Mouse (Mus musculus) embryonic facial prominence, embryonic 11.5 days (tissue): ENCODE results near the gene Ralgps1. TPM values are rescaled to one million over a fixed set of nuclear protein-coding genes. Genes with fewer than 3 reads are reported as not detected.
A peak's percentile ranks its signal among the peaks of the same experiment; 100 is the strongest.

Experiments used
- ATAC-seq: fragments of 200-750 bp; cut with Nextera tagmentation; replicated peaks from 2 replicates; pipeline ENCODE4 v1.8.0; 2017; ENCODE audit warnings: low read depth; ENCODE audit not compliant: insufficient number of reproducible peaks, low FRiP score, low TSS enrichment
- DNase-seq: peaks from one replicate; pipeline ENCODE4 v3.0.0-alpha.2; 2015; ENCODE audit warnings: low spot score
- H3K27ac ChIP-seq: fragments of 300-500 bp; sonication (generic); replicated peaks from 2 replicates; pipeline ENCODE4 v1.5.1; 2014; ENCODE audit warnings: mild to moderate bottlenecking, low read depth, low read length, control low read depth
- H3K27me3 ChIP-seq: fragments of 300-500 bp; sonication (generic); 2 replicates; pipeline ENCODE4 v1.6.1; 2014; ENCODE audit warnings: mild to moderate bottlenecking, low read length, moderate library complexity, mixed read lengths; ENCODE audit not compliant: control insufficient read depth, insufficient read depth
- H3K36me3 ChIP-seq: fragments of 300-500 bp; sonication (generic); replicated peaks from 2 replicates; pipeline ENCODE4 v1.6.1; 2014; ENCODE audit warnings: low read depth, mild to moderate bottlenecking, low read length, moderate library complexity, mixed read lengths; ENCODE audit not compliant: control insufficient read depth, insufficient read depth
- H3K4me1 ChIP-seq: fragments of 300-500 bp; sonication (generic); 2 replicates; pipeline ENCODE4 v1.6.1; 2014; ENCODE audit warnings: low read length, mixed read lengths; ENCODE audit not compliant: control insufficient read depth, insufficient read depth
- H3K4me2 ChIP-seq: fragments of 300-500 bp; sonication (generic); 2 replicates; pipeline ENCODE4 v1.6.1; 2014; ENCODE audit warnings: low read depth, mild to moderate bottlenecking, control low read depth, low read length, moderate library complexity
- H3K4me3 ChIP-seq: fragments of 300-500 bp; sonication (generic); 2 replicates; pipeline ENCODE4 v1.5.1; 2014; ENCODE audit warnings: low read depth, low read length, control low read depth
- H3K9ac ChIP-seq: fragments of 300-500 bp; sonication (generic); replicated peaks from 2 replicates; pipeline ENCODE4 v1.6.1; 2014; ENCODE audit warnings: mild to moderate bottlenecking, control low read depth, low read length
- H3K9me3 ChIP-seq: fragments of 300-500 bp; sonication (generic); replicated peaks from 2 replicates; pipeline ENCODE4 v1.6.1; 2016; ENCODE audit warnings: mild to moderate bottlenecking, low read length, inconsistent platforms, mixed read lengths; ENCODE audit not compliant: control insufficient read depth
- WGBS: fragments of 180-500 bp; shearing (Covaris S2); extraction: QIAGEN DNeasy Blood & Tissue Kit; methylation state at CpG from one replicate; pipeline ENCODE4 v1.1.7; 2014; 5-methylcytosine and 5-hydroxymethylcytosine counted together
- polyA plus RNA-seq: library from polyadenylated mRNA; unstranded; fragments of >200 nt; fragmentation: Nextera tagmentation; extraction: Ambion mirVana; gene quantifications from 2 replicates; pipeline ENCODE4 v1.2.1, GENCODE M21; 2014

Gene Ralgps1
- polyA plus RNA-seq, 1 experiment from 2014 or later = 3.9 TPM

DNA sequence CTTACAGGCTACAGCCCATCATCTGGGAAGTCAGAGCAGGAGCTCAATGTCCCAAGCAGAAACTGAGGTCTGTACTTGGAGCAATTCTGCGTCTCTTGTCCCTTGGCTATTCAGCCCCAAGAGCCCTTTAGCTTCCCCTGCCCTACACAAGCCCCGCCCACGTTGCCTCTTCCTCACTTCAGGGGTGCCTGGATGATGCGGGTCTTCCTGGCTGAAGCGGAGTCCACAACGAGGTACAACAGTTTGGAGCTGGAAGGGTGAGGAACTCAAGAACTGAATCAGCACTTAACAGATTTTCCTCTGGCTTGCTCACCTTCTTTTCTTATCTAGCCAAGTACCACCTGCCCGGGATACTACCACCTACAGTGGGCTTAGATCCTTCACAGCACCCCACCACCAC lies 239.0 kb downstream of the Ralgps1 start:
- Histone ChIP-seq H3K4me3 (no peak overlapping the region), H3K9ac (no peak overlapping the region), H3K27me3 (peaks cover 11% of the 10 kb centered on the region), H3K27ac (no peak overlapping the region), H3K9me3 (no peaks in the 10 kb centered on the region), H3K4me1 (no peaks in the 10 kb centered on the region), H3K4me2 (no peak overlapping the region), H3K36me3 (no peaks in the 10 kb centered on the region)
- 2% methylated on average over 7 of the region's 7 CpGs for WGBS
- no peak for DNase-seq
- no peak for ATAC-seq

DNA sequence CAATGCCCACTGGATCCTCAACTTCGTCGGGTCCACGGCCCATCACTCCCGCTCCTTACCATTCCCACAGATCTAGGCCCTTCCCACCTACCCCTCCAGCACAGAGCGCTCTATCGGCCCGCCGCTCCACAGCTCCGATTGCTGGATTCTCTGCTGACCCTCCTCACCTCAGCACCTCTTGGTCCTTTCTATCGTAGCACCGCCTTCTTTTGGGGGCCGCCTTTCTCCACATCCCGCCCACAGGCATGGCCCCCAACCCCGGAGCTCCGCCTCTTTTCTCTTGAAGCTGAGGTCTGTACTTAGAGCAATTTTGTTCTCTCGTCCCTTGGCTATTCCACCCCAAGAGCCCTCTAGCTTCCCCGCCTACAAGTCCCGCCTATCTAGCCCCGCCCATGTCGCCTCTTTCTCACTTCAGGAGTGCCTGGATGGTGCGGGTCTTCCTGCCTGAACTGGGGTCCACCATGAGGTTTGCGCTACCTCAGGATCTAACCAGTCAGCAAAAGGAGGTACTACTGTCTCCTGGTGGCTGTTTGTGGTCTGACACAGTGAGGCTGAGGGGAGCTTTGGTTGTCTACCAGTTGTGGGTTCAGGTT lies 239.7 kb downstream of the Ralgps1 start, which contains the start of gene Garnl3:
Gene Garnl3 (minus strand): TSS at position 155 of the 593 bp plus-strand sequence.
- H3K4me2 ChIP-seq = peak within 1 kb of the TSS; percentile 98
- H3K4me1 ChIP-seq = no peaks in the 10 kb centered on the region
- 1% methylated on average over 22 of the region's 22 CpGs for WGBS
- no peaks in the 10 kb centered on the region for H3K9me3 ChIP-seq
- peak within 1 kb of the TSS; percentile 30; the same call in 1 of the 2 replicates for H3K9ac ChIP-seq
- peaks cover 11% of the 10 kb centered on the region for H3K27me3 ChIP-seq
- peak within 1 kb of the TSS; percentile 69 for H3K4me3 ChIP-seq
- DNase-seq = peak; percentile 67
- ATAC-seq = peak; percentile 57
- no peaks in the 10 kb centered on the region for H3K36me3 ChIP-seq
- H3K27ac ChIP-seq = no peak within 1 kb of the TSS

DNA sequence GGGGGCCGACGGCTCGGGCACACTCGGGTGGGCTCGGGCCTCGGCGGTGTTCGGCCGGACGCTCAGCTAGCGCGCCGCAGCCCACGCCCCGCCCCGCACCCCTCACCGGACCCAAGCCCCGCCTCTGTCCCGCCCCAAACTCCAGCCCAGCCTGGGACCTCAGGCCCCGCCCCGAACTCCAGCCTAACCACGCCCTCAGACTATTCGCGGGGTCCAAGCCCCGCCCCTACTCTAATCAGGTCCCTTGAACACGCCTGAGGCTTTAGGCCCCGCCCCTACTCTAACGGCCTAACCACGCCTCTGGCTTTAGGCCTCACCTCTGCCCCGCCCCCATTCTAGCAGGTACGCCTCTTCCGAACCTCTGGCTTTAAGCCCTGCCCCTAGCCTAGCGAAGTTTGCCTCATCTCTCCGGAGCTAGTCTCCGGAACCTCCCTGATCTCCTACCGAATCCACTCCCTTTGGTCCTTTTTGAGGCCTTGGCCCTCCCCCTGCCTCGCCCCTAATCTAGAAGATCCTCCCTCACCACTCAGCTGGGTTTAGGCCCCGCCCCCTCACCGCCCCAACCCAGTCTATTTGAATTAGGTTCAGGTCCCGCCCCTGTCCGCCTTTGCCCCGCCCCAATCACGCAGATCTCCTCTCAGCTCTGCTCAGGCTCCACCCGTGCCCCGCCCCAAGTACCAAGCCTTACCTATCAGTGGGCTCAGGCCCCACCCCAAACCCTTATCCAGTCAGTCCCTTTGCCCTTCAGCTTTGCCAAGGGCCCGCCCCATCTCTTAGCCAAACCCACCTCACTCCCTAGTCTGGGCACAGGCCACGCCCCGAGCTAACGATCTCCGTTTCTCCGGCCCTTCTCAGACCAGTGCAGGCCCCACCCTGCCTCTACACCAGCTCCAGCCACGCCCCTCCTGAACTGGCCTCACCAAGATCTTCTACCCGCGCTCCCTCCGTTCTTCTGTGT lies 240.5 kb downstream of the Ralgps1 start:
- no peaks in the 10 kb centered on the region for H3K4me1 ChIP-seq
- H3K9ac ChIP-seq = peak overlapping the region; percentile 68
- 0% methylated on average over 38 of the region's 55 CpGs for WGBS
- ATAC-seq (peak; percentile 91), DNase-seq (peak; percentile 97)
- no peaks in the 10 kb centered on the region for H3K9me3 ChIP-seq
- peak overlapping the region; percentile 69 for H3K4me3 ChIP-seq
- H3K27ac ChIP-seq = no peak overlapping the region
- H3K36me3 ChIP-seq = no peaks in the 10 kb centered on the region
- peaks cover 11% of the 10 kb centered on the region for H3K27me3 ChIP-seq
- H3K4me2 ChIP-seq = peak overlapping the region; percentile 98

DNA sequence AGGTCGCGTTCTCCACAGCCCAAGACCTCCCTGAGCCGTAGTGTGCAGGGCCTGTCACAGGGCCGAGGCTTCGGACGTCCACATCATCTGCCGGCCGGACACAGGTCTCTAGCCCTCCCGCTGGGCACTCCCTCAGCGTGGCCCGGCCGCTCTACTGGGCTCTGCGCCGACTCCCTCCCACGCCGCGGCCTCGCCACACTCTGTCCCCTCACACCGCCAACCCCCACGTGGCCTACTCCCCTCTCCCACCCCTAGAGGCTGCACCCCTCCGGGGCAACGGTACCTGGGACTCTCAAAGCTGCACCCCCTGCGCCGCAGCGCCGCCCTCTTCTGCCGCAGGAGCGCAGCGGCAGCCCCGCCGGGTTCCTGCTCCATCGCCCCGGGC lies 241.2 kb downstream of the Ralgps1 start:
- H3K27me3 ChIP-seq = peaks cover 11% of the 10 kb centered on the region
- ATAC-seq (peak; percentile 41), DNase-seq (no peak)
- no peak overlapping the region for H3K27ac ChIP-seq
- under 1% methylated on average over 29 of the region's 33 CpGs for WGBS
- peak overlapping the region; percentile 69 for H3K4me3 ChIP-seq
- H3K4me2 ChIP-seq = peak overlapping the region; percentile 98
- no peaks in the 10 kb centered on the region for H3K9me3 ChIP-seq
- no peaks in the 10 kb centered on the region for H3K36me3 ChIP-seq
- peak overlapping the region; percentile 68 for H3K9ac ChIP-seq
- no peaks in the 10 kb centered on the region for H3K4me1 ChIP-seq

DNA sequence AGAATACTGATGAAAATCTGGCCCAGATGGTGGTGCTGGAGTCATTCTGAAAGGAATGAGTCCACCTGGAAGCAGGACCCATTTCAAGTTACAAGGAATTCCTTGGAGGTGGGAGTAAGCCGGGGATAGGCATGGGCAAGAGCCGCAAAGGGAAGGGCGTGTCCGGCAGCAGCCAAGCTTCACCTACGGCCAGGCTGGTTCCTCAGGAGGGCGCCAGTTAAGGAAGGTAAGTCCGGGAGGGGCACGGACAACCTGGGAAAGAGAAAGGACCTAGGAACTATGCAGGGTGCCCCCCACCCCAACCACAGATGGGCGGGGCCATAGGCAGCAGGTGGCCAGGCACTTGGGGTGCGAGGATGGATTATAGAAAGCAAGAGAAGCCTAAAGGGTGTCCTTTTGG lies 241.6 kb downstream of the Ralgps1 start:
- peak overlapping the region; percentile 68 for H3K9ac ChIP-seq
- peak; percentile 7 for DNase-seq
- 3% methylated on average over 10 of the region's 10 CpGs for WGBS

DNA sequence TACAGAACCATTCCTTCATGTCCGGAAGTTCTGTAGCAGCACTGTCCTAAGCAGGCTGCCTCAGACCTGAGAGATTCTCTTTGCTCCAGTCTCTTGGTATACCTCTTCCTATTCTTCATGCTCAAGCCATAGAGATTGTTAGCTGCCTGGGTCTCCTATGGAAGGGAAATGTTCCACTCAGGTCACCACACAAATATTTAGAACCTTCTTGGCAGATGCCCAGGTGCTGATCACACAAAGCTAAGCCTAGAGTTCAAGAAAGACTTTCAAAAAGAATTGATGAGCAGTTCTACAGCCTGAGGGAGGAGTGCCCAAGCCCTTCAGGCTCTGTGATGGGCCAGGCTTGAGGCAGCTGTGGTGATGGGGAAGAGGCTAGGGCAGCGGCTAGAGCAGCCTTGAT lies 242.3 kb downstream of the Ralgps1 start:
- DNase-seq (no peak), ATAC-seq (no peak)
- Histone ChIP-seq H3K9me3 (no peaks in the 10 kb centered on the region), H3K4me1 (no peaks in the 10 kb centered on the region), H3K36me3 (no peaks in the 10 kb centered on the region), H3K4me3 (no peak overlapping the region), H3K4me2 (no peak overlapping the region), H3K9ac (no peak overlapping the region), H3K27me3 (peaks cover 11% of the 10 kb centered on the region), H3K27ac (no peak overlapping the region)
- 71% methylated on average over 2 of the region's 2 CpGs for WGBS

More for the DNA sequence above, 241.6 kb downstream of the Ralgps1 start:
- H3K27me3 ChIP-seq = peaks cover 11% of the 10 kb centered on the region
- ATAC-seq = peak; percentile 0; the same call in 1 of the 2 replicates
- H3K9me3 ChIP-seq = no peaks in the 10 kb centered on the region
- no peaks in the 10 kb centered on the region for H3K4me1 ChIP-seq
- peak overlapping the region; percentile 98 for H3K4me2 ChIP-seq
- H3K27ac ChIP-seq = no peak overlapping the region
- H3K36me3 ChIP-seq = no peaks in the 10 kb centered on the region
- peak overlapping the region; percentile 69 for H3K4me3 ChIP-seq

DNA sequence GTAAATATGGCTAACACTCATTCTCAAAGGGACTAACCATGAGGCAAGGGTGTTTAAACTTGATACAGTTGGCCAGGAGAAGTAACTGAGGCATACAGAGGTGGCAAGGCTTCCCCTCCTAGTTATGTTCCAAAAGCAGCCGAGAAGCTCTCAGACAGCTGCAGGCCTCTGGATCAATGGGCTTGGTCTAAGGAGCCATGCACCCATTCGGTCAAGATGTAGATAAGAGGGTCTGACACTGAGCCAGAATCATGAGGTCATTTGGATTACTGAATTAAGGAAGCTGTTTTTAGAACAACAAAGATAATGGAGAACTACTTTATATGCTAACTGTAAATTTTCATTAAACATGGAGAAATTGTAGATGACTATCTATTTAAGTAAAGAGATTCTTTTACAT lies 244.0 kb downstream of the Ralgps1 start:
- DNase-seq (no peak), ATAC-seq (no peak)
- H3K4me3 ChIP-seq = no peak overlapping the region
- H3K9ac ChIP-seq = no peak overlapping the region
- H3K36me3 ChIP-seq = no peaks in the 10 kb centered on the region
- H3K9me3 ChIP-seq = no peaks in the 10 kb centered on the region
- 78% methylated on average over 2 of the region's 2 CpGs for WGBS
- no peaks in the 10 kb centered on the region for H3K4me1 ChIP-seq
- H3K27ac ChIP-seq = no peak overlapping the region
- H3K4me2 ChIP-seq = no peak overlapping the region
- H3K27me3 ChIP-seq = peaks cover 6% of the 10 kb centered on the region

DNA sequence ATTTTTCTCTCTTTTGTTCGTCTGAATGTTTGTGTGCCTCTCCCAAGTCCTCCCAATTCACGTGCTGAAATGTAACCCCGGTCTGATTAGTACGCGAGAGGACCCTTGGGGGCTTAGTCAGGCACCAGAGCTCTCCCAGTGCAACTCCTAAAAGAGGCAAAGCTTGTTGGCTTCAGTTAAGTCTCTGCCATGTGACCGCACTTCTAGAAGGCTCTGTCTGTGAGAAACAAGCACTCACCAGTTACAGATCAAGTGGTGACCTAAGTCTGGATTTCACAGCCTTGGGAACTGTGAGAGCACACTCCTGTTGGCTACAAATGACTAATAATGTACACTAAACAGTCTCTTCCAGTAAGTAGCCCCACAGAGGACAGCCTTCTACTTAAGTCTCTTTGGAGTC lies 248.4 kb downstream of the Ralgps1 start:
- Histone ChIP-seq H3K27ac (no peak overlapping the region), H3K4me3 (no peak overlapping the region), H3K27me3 (no peaks in the 10 kb centered on the region), H3K36me3 (no peaks in the 10 kb centered on the region), H3K9me3 (no peaks in the 10 kb centered on the region), H3K4me2 (no peak overlapping the region), H3K4me1 (no peaks in the 10 kb centered on the region), H3K9ac (no peak overlapping the region)
- no peak for ATAC-seq
- no peak for DNase-seq
- 78% methylated on average over 6 of the region's 6 CpGs for WGBS
